Mouse (Mus musculus) neural tube, embryonic 11.5 days (tissue): ENCODE measurements at regions not wholly inside any gene's neighbourhood (a gene's known extent, or its start where the extent isn't known, plus 50 kb on each side); places are given as distances from the start of the nearest gene placed in this dataset.

ENCODE experiments used
- ATAC-seq: fragments of 200-750 bp; cut with Nextera tagmentation; 2 replicates; pipeline ENCODE4 v1.8.0; 2017; ENCODE audit warnings: moderate number of reproducible peaks, mild to moderate bottlenecking, moderate TSS enrichment, moderate library complexity; ENCODE audit not compliant: insufficient read depth, low FRiP score, low TSS enrichment
- DNase-seq: peaks from one replicate; pipeline ENCODE4 v3.0.0-alpha.2; 2015; ENCODE audit warnings: low spot score
- H3K27ac ChIP-seq: fragments of 300-500 bp; sonication (generic); 2 replicates; pipeline ENCODE4 v1.5.1; 2014; ENCODE audit warnings: low read depth, mild to moderate bottlenecking, low read length
- H3K27me3 ChIP-seq: fragments of 300-500 bp; sonication (generic); 2 replicates; pipeline ENCODE4 v1.6.1; 2014; ENCODE audit warnings: mild to moderate bottlenecking, low read length, mixed read lengths; ENCODE audit not compliant: control insufficient read depth, insufficient read depth
- H3K36me3 ChIP-seq: fragments of 300-500 bp; sonication (generic); 2 replicates; pipeline ENCODE4 v1.6.1; 2014; ENCODE audit warnings: mild to moderate bottlenecking, low read length, moderate library complexity, mixed read lengths; ENCODE audit not compliant: control insufficient read depth, insufficient read depth
- H3K4me1 ChIP-seq: fragments of 300-500 bp; sonication (generic); 2 replicates; pipeline ENCODE4 v1.6.1; 2014; ENCODE audit warnings: low read length, mixed read lengths; ENCODE audit not compliant: control insufficient read depth, insufficient read depth
- H3K4me2 ChIP-seq: fragments of 300-500 bp; sonication (generic); 2 replicates; pipeline ENCODE4 v1.6.1; 2014; ENCODE audit warnings: low read depth, mild to moderate bottlenecking, moderate library complexity
- H3K4me3 ChIP-seq: fragments of 300-500 bp; sonication (generic); 2 replicates; pipeline ENCODE4 v1.5.1; 2014; ENCODE audit warnings: low read depth, low read length
- H3K9ac ChIP-seq: fragments of 300-500 bp; sonication (generic); 2 replicates; pipeline ENCODE4 v1.6.1; 2014; ENCODE audit warnings: mild to moderate bottlenecking, low read length
- H3K9me3 ChIP-seq: fragments of 300-500 bp; sonication (generic); 2 replicates; pipeline ENCODE4 v1.6.1; 2016; ENCODE audit warnings: low read length; ENCODE audit not compliant: control insufficient read depth
- WGBS: fragments of 180-500 bp; shearing (Covaris S2); extraction: QIAGEN DNeasy Blood & Tissue Kit; methylation state at CpG from one replicate; pipeline ENCODE4 v1.1.7; 2014; 5-methylcytosine and 5-hydroxymethylcytosine counted together

- H3K36me3 ChIP-seq: no peaks in the 10 kb centered on the region
- H3K27ac ChIP-seq: no peak overlapping the region
- H3K4me3 ChIP-seq: no peak overlapping the region
- no peaks in the 10 kb centered on the region for H3K27me3 ChIP-seq
- ATAC-seq (no peak), DNase-seq (no peak)
- WGBS: 87% methylated on average over 8 of the region's 8 CpGs
- H3K9ac ChIP-seq: no peak overlapping the region
- H3K4me1 ChIP-seq: no peaks in the 10 kb centered on the region
- H3K4me2 ChIP-seq: no peak overlapping the region
- no peaks in the 10 kb centered on the region for H3K9me3 ChIP-seq
These were observed 344.6 kb upstream of the Id4 start for GRCm38 (mm10) chr13:47916456-47916855.

- H3K4me3 ChIP-seq: no peak overlapping the region
- no peaks in the 10 kb centered on the region for H3K27me3 ChIP-seq
- no peaks in the 10 kb centered on the region for H3K36me3 ChIP-seq
- H3K9me3 ChIP-seq: no peaks in the 10 kb centered on the region
- no peak overlapping the region for H3K27ac ChIP-seq
- ATAC-seq: no peak
- H3K4me2 ChIP-seq: no peak overlapping the region
- no peak overlapping the region for H3K9ac ChIP-seq
- no peaks in the 10 kb centered on the region for H3K4me1 ChIP-seq
- 94% methylated on average over 3 of the region's 3 CpGs for WGBS
- DNase-seq: no peak
These were observed 343.7 kb upstream of the Id4 start for GRCm38 (mm10) chr13:47917370-47917769.

GRCm38 (mm10) chr13:47921044-47921443 lies 340.0 kb upstream of the Id4 start:
- Histone ChIP-seq H3K9ac (no peak overlapping the region), H3K27ac (no peak overlapping the region), H3K4me3 (no peak overlapping the region), H3K9me3 (no peaks in the 10 kb centered on the region), H3K4me2 (no peak overlapping the region), H3K27me3 (no peaks in the 10 kb centered on the region), H3K36me3 (no peaks in the 10 kb centered on the region), H3K4me1 (no peaks in the 10 kb centered on the region)
- DNase-seq: no peak
- no peak for ATAC-seq
- 77% methylated on average over 5 of the region's 5 CpGs for WGBS

GRCm38 (mm10) chr13:47940696-47941095 lies 320.3 kb upstream of the Id4 start:
- H3K9ac ChIP-seq: no peak overlapping the region
- no peaks in the 10 kb centered on the region for H3K9me3 ChIP-seq
- ATAC-seq: no peak
- H3K36me3 ChIP-seq: no peaks in the 10 kb centered on the region
- WGBS: 81% methylated on average over 2 of the region's 2 CpGs
- no peak overlapping the region for H3K27ac ChIP-seq
- no peaks in the 10 kb centered on the region for H3K4me1 ChIP-seq
- H3K4me2 ChIP-seq: no peak overlapping the region
- no peak overlapping the region for H3K4me3 ChIP-seq
- H3K27me3 ChIP-seq: no peaks in the 10 kb centered on the region
- DNase-seq: no peak

- no peak for ATAC-seq
- Histone ChIP-seq H3K27me3 (no peaks in the 10 kb centered on the region), H3K4me1 (no peaks in the 10 kb centered on the region), H3K36me3 (no peaks in the 10 kb centered on the region), H3K4me3 (no peak overlapping the region), H3K9me3 (no peaks in the 10 kb centered on the region), H3K27ac (peak overlapping the region; percentile 24; the same call in 1 of the 2 replicates), H3K4me2 (peak overlapping the region; percentile 22), H3K9ac (no peak overlapping the region)
- peak; percentile 37 for DNase-seq
- WGBS: 14% methylated on average over 8 of the region's 8 CpGs
These were observed 318.6 kb upstream of the Id4 start for GRCm38 (mm10) chr13:47942368-47942787.

GRCm38 (mm10) chr13:47943645-47944044 lies 317.4 kb upstream of the Id4 start:
- Histone ChIP-seq H3K36me3 (no peaks in the 10 kb centered on the region), H3K4me1 (no peaks in the 10 kb centered on the region), H3K9me3 (no peaks in the 10 kb centered on the region), H3K4me3 (no peak overlapping the region), H3K4me2 (no peak overlapping the region), H3K9ac (no peak overlapping the region), H3K27me3 (no peaks in the 10 kb centered on the region), H3K27ac (no peak overlapping the region)
- WGBS: 87% methylated on average over 5 of the region's 5 CpGs
- ATAC-seq (no peak), DNase-seq (no peak)

- H3K4me2 ChIP-seq: no peak overlapping the region
- H3K9me3 ChIP-seq: no peaks in the 10 kb centered on the region
- H3K36me3 ChIP-seq: no peaks in the 10 kb centered on the region
- WGBS: 86% methylated on average over 10 of the region's 10 CpGs
- no peak overlapping the region for H3K27ac ChIP-seq
- H3K4me3 ChIP-seq: no peak overlapping the region
- DNase-seq (no peak), ATAC-seq (no peak)
- no peak overlapping the region for H3K9ac ChIP-seq
- no peaks in the 10 kb centered on the region for H3K27me3 ChIP-seq
- no peaks in the 10 kb centered on the region for H3K4me1 ChIP-seq
These were observed 312.7 kb upstream of the Id4 start for GRCm38 (mm10) chr13:47948098-47948865.

- WGBS: 40% methylated on average over 2 of the region's 2 CpGs
These were observed 310.6 kb upstream of the Id4 start for GRCm38 (mm10) chr13:47950456-47950855.

GRCm38 (mm10) chr13:47951043-47951442 lies 310.0 kb upstream of the Id4 start:
- no peak for DNase-seq
- no peaks in the 10 kb centered on the region for H3K36me3 ChIP-seq
- no peak overlapping the region for H3K4me2 ChIP-seq
- no peaks in the 10 kb centered on the region for H3K9me3 ChIP-seq
- no peaks in the 10 kb centered on the region for H3K27me3 ChIP-seq
- 75% methylated on average over 10 of the region's 10 CpGs for WGBS
- no peak overlapping the region for H3K4me3 ChIP-seq
- no peak overlapping the region for H3K9ac ChIP-seq
- no peak overlapping the region for H3K27ac ChIP-seq
- 0 out of 2 replicates have a peak, but pooled peaks cover 2% of the 10 kb centered on the region for H3K4me1 ChIP-seq
- no peak for ATAC-seq

More at GRCm38 (mm10) chr13:47950456-47950855, 310.6 kb upstream of the Id4 start:
- no peak overlapping the region for H3K4me3 ChIP-seq
- H3K9ac ChIP-seq: no peak overlapping the region
- no peak for DNase-seq
- no peak for ATAC-seq
- H3K9me3 ChIP-seq: no peaks in the 10 kb centered on the region
- no peak overlapping the region for H3K27ac ChIP-seq
- no peak overlapping the region for H3K4me2 ChIP-seq
- 0 out of 2 replicates have a peak, but pooled peaks cover 2% of the 10 kb centered on the region for H3K4me1 ChIP-seq
- no peaks in the 10 kb centered on the region for H3K36me3 ChIP-seq
- no peaks in the 10 kb centered on the region for H3K27me3 ChIP-seq
